Mouse (Mus musculus): ENCODE data around the gene Rnf223.
A peak's percentile ranks its signal among the peaks of the same experiment; 100 is the strongest.

The Rnf223 gene

GRCm38 (mm10) chr4:156130436-156130835 is at the start of gene Rnf223:
TSS of gene Rnf223 (plus strand) at chr4:156130513.
- DNase-seq, result no peak

GRCm38 (mm10) chr4:156082621-156083234 is 47.6 kb upstream of the Rnf223 start:
- no peak for DNase-seq

- peak; percentile 45 to 68 for DNase-seq
Measured at GRCm38 (mm10) chr4:156083348-156083747, 47.0 kb upstream of the Rnf223 start.

- no peak for DNase-seq
Measured at GRCm38 (mm10) chr4:156084096-156084879, 46.0 kb upstream of the Rnf223 start.

- DNase-seq, result no peak
Measured at GRCm38 (mm10) chr4:156085256-156085655, 45.1 kb upstream of the Rnf223 start.

- no peak for DNase-seq
Measured at GRCm38 (mm10) chr4:156087398-156088087, 42.8 kb upstream of the Rnf223 start.

- DNase-seq, result no peak
Measured at GRCm38 (mm10) chr4:156091236-156091635, 39.1 kb upstream of the Rnf223 start.

GRCm38 (mm10) chr4:156092765-156093164 is 37.5 kb upstream of the Rnf223 start:
- DNase-seq, result no peak

GRCm38 (mm10) chr4:156093758-156094157 is 36.6 kb upstream of the Rnf223 start:
- DNase-seq, result no peak

GRCm38 (mm10) chr4:156096191-156096590 is 34.1 kb upstream of the Rnf223 start:
- no peak for DNase-seq

- no peak for DNase-seq
Measured at GRCm38 (mm10) chr4:156097770-156098366, 32.4 kb upstream of the Rnf223 start.

GRCm38 (mm10) chr4:156099427-156099826 is 30.9 kb upstream of the Rnf223 start:
- no peak for DNase-seq

- DNase-seq, result no peak
Measured at GRCm38 (mm10) chr4:156100501-156100900, 29.8 kb upstream of the Rnf223 start.

- peak in 1 of 2 experiments; percentile 24 for DNase-seq
Measured at GRCm38 (mm10) chr4:156101481-156101903, 28.8 kb upstream of the Rnf223 start.

GRCm38 (mm10) chr4:156103342-156103741 is 27.0 kb upstream of the Rnf223 start:
- DNase-seq, result no peak

- peak; percentile 48 to 55 for DNase-seq
Measured at GRCm38 (mm10) chr4:156108606-156109546, 21.4 kb upstream of the Rnf223 start.

- peak; percentile 98 to 99 for DNase-seq
Measured at GRCm38 (mm10) chr4:156109570-156110331, 20.6 kb upstream of the Rnf223 start, which contains the start of gene 9430015G10Rik. TSS of gene 9430015G10Rik (plus strand) at chr4:156109982.

- no peak for DNase-seq
Measured at GRCm38 (mm10) chr4:156124077-156124476, 6.2 kb upstream of the Rnf223 start.

GRCm38 (mm10) chr4:156125393-156125792 is 4.9 kb upstream of the Rnf223 start:
- DNase-seq, result no peak

- DNase-seq, result no peak
Measured at GRCm38 (mm10) chr4:156126841-156127240, 3.5 kb upstream of the Rnf223 start.

GRCm38 (mm10) chr4:156128746-156129145 is 1.6 kb upstream of the Rnf223 start:
- DNase-seq, result no peak

Data from cerebellum, postnatal 14 days (tissue).